9 mouse cellular contexts compared by ENCODE assay signal in genomic region chr14:21903562-21904497, GRCm38 (mm10). TPM values are rescaled to one million over a fixed set of nuclear protein-coding genes. Genes with fewer than 3 reads are reported as not detected.
DNase-seq lines count a peak whose midpoint lies in the region; ATAC-seq and TF ChIP-seq lines count a peak whose summit lies in the region.
"Had no signal": no experiment of that assay in that cellular context is flagged by ENCODE, and none has a peak within 500 bp of the region (broad histone marks: within the 10 kb centered on the region; RNA-seq: fewer than 3 reads in every experiment).

No protein-coding gene starts in this region.

- H3K4me2 ChIP-seq in heart, embryonic 16.5 days (ENCODE audit: low read depth, low read length): peak overlapping the region; percentile 43
- peak overlapping the region; percentile 51 for H3K4me2 ChIP-seq in stomach, postnatal 0 days (replicated peaks; ENCODE audit: low read depth)

- TF ChIP-seq EP300 in stomach, postnatal 0 days (optimal IDR thresholded peaks at IDR 0.05): peak; percentile 82

- no peaks in the 10 kb centered on the region for H3K27me3 ChIP-seq in heart, embryonic 16.5 days (ENCODE audit: control insufficient read depth, insufficient read depth, low read length)
- H3K27me3 ChIP-seq in stomach, postnatal 0 days (ENCODE audit: control insufficient read depth, insufficient read depth, low read length): no peaks in the 10 kb centered on the region

- peak; percentile 58 for TF ChIP-seq CTCF in stomach, postnatal 0 days (IDR thresholded peaks at IDR 0.05; ENCODE audit: low read depth)

- H3K36me3 ChIP-seq in heart, embryonic 16.5 days (ENCODE audit: control insufficient read depth, insufficient read depth): no peaks in the 10 kb centered on the region
- no peaks in the 10 kb centered on the region for H3K36me3 ChIP-seq in stomach, postnatal 0 days (ENCODE audit: control insufficient read depth, insufficient read depth, low read length)

- H3K9me3 ChIP-seq in heart, embryonic 16.5 days (replicated peaks; ENCODE audit: control insufficient read depth, low read length): no peaks in the 10 kb centered on the region
- no peaks in the 10 kb centered on the region for H3K9me3 ChIP-seq in stomach, postnatal 0 days (ENCODE audit: control insufficient read depth, low read length)

- peak; percentile 90 for DNase-seq in adrenal gland, adult 2 months
- peak; percentile 83 for DNase-seq in embryo, embryonic 11.5 days (ENCODE audit: low read depth, low spot score)
- DNase-seq in kidney, postnatal 10 days: peak; percentile 76
- peak; percentile 88 to 96 for DNase-seq in lung, postnatal 4 days
- peak; percentile 81 for DNase-seq in stomach, postnatal 0 days (ENCODE audit: low spot score)
- DNase-seq in layer of hippocampus, postnatal 25 days (ENCODE audit: extremely low spot score in 1 of 2, low spot score in 1 of 2): no peak

- H3K9ac ChIP-seq in heart, embryonic 16.5 days (ENCODE audit: low read length): 0 out of 2 replicates have a peak overlapping the region, but pooled peaks have one; percentile 14
- peak overlapping the region; percentile 43; the same call in 1 of the 2 replicates for H3K9ac ChIP-seq in stomach, postnatal 0 days (ENCODE audit: low read length)

- peaks cover 24% of the 10 kb centered on the region for H3K4me1 ChIP-seq in heart, embryonic 16.5 days (ENCODE audit: control insufficient read depth, insufficient read depth, low read length)
- H3K4me1 ChIP-seq in stomach, postnatal 0 days (replicated peaks; ENCODE audit: control insufficient read depth, insufficient read depth): peaks cover 2% of the 10 kb centered on the region; the same call in 1 of the 2 replicates

- 14% methylated on average over 23 of the region's 23 CpGs for WGBS in heart, embryonic 16.5 days
- 5% methylated on average over 23 of the region's 23 CpGs for WGBS in stomach, postnatal 0 days

- H3K27ac ChIP-seq in heart, embryonic 16.5 days (ENCODE audit: low read length): peak overlapping the region; percentile 81
- peak overlapping the region; percentile 93 for H3K27ac ChIP-seq in stomach, postnatal 0 days (replicated peaks)

- no peak overlapping the region; the same call in 1 of the 2 replicates for H3K4me3 ChIP-seq in heart, embryonic 16.5 days (ENCODE audit: low read length)
- H3K4me3 ChIP-seq in stomach, postnatal 0 days (ENCODE audit: low read depth, low read length): peak overlapping the region; percentile 20; the same call in 1 of the 2 replicates
- H3K4me3 ChIP-seq: myocyte had no signal

- ATAC-seq in heart, embryonic 16.5 days (replicated peaks; ENCODE audit: extremely low read depth, insufficient read depth, low FRiP score): peak; percentile 66
- ATAC-seq in stomach, postnatal 0 days (ENCODE audit: low FRiP score, low TSS enrichment): peak; percentile 90
- ATAC-seq in inflammation-experienced regulatory T-cells, adult 6 months: no peak

RNA-seq across cellular contexts. Expression of gene Comtd1, which starts 55.1 kb away (rescaled TPM):
- total RNA-seq in adrenal gland, adult 2 months (2021): 10 to 100 TPM; 59.2 to 77.6 TPM
- 81.6 and 83.0 TPM in 2 replicates for polyA plus RNA-seq in adrenal gland, adult 2 months (2012; rRNA removed)
- polyA plus RNA-seq in heart, embryonic 16.5 days (2015; fragmentation: Nextera tagmentation; extraction: Ambion mirVana): 42.8 and 44.4 TPM in 2 replicates
- 39.2 and 45.8 TPM in 2 replicates for polyA plus RNA-seq in stomach, postnatal 0 days (2015; fragmentation: Nextera tagmentation; extraction: Ambion mirVana)
- 10 to 100 TPM; 24.7 to 33.0 TPM for total RNA-seq in layer of hippocampus, postnatal 25 days (2021)
- polyA plus RNA-seq in inflammation-experienced regulatory T-cells, adult 6 months (2017; shearing (Covaris generic)): 10 to 100 TPM; 15.0 to 21.0 (median 18.2) TPM

Comparison
In these comparisons a context has a peak if more than half of its experiments do, and no peak if none do; other contexts are left out.
1. DNase-seq: peak in adrenal gland, adult 2 months (single experiment), embryo, embryonic 11.5 days (single experiment), kidney, postnatal 10 days (single experiment), lung, postnatal 4 days (2 of 2) and stomach, postnatal 0 days (single experiment); none in layer of hippocampus, postnatal 25 days (0 of 2).